Mouse (Mus musculus) kidney, adult 2 months (tissue): ENCODE results near the gene Spen.

Source experiments
- CTCF ChIP-seq: fragments of 200-500 bp; conservative IDR thresholded peaks from 2 replicates; pipeline ENCODE4 v1.5.1; 2011; ENCODE audit warnings: low read depth, mild to moderate bottlenecking, control low read depth, low read length, moderate library complexity, mixed read lengths; ENCODE audit not compliant: insufficient read depth, insufficient read length
- POLR2A ChIP-seq: fragments of 200-500 bp; IDR thresholded peaks from one replicate; pipeline ENCODE4 v1.6.1; 2011; ENCODE audit warnings: low read depth, low read length, control low read depth

GRCm38 (mm10) chr4:141425484-141426479 is 112.6 kb downstream of the Spen start:
- no peak for TF ChIP-seq CTCF
- TF ChIP-seq POLR2A = no peak
